1 mouse cellular context compared by ENCODE assay signal in the genomic region with DNA sequence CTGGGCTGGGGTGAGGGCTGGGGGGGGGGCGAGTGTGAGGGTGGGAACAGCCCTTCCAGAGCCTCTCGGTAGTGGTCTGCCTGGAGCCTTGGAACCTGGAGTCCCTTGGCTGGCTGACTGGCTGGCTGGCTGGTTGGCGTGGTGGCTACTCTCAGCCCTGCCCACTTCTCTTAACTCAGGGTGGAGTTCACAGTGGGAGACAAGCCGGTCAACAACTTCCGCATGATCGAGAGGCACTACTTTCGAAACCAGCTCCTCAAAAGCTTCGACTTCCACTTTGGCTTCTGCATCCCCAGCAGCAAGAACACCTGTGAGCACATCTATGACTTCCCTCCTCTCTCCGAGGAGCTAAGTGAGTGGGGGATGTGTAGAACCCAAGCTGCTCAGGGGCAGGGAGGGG.
TF ChIP-seq lines count a peak whose summit lies in the region.

No protein-coding gene starts in this region.

TF ChIP-seq in ES-E14, 5 proteins besides CTCF, POLR2A, EP300 and RAD21:
- no peak for TF ChIP-seq CHD2 (IDR thresholded peaks at IDR 0.05; ENCODE audit: low read depth, low read length)
- no peak for TF ChIP-seq ZNF384 (IDR thresholded peaks at IDR 0.05; ENCODE audit: low read depth, low read length)
